Mouse (Mus musculus): ENCODE measurements around the gene Ip6k3.

- no peak for TF ChIP-seq POLR2A (IDR thresholded peaks at IDR 0.05; ENCODE audit: insufficient read depth, low read length)
- TF ChIP-seq CTCF (IDR thresholded peaks at IDR 0.05; ENCODE audit: low read depth, low read length), result no peak
- no peak for TF ChIP-seq EP300 (IDR thresholded peaks at IDR 0.05; ENCODE audit: insufficient read depth, low read depth, low read length)
Measured at GRCm38 (mm10) chr17:27199205-27199604, 31.6 kb upstream of the Ip6k3 start.
